Mouse (Mus musculus): ENCODE results near the gene Sumo1.
"Not testable (repeated sequence)": the region's sequence is repeated elsewhere in the genome, so short reads cannot be mapped to it uniquely, and the experiment has no call there.

Sumo1 gene

GRCm38 (mm10) chr1:59670641-59671168 is at the start of gene Sumo1:
TSS of gene Sumo1 (minus strand) at chr1:59670834.
- DNase-seq (ENCODE audit: low read depth, low spot score), result peak; percentile 90

- peak; percentile 48 for DNase-seq (ENCODE audit: low read depth, low spot score)
These were observed 49.3 kb upstream of the Sumo1 start for GRCm38 (mm10) chr1:59719900-59720299.

- DNase-seq (ENCODE audit: low read depth, low spot score), result no peak
These were observed 31.1 kb upstream of the Sumo1 start for GRCm38 (mm10) chr1:59701766-59702165.

GRCm38 (mm10) chr1:59698207-59698606 is 27.6 kb upstream of the Sumo1 start:
- DNase-seq (ENCODE audit: low read depth, low spot score), result no peak

GRCm38 (mm10) chr1:59697751-59698150 is 27.1 kb upstream of the Sumo1 start:
- DNase-seq (ENCODE audit: low read depth, low spot score), result no peak

- no peak for DNase-seq (ENCODE audit: low read depth, low spot score)
These were observed 19.8 kb upstream of the Sumo1 start for GRCm38 (mm10) chr1:59690467-59690866.

GRCm38 (mm10) chr1:59687493-59687892 is 16.9 kb upstream of the Sumo1 start:
- DNase-seq (ENCODE audit: low read depth, low spot score), result no peak

- DNase-seq (ENCODE audit: low read depth, low spot score), result peak; percentile 96
These were observed 14.5 kb upstream of the Sumo1 start, which contains the start of gene Nop58 for GRCm38 (mm10) chr1:59684819-59685755. TSS of gene Nop58 (plus strand) at chr1:59684971.

GRCm38 (mm10) chr1:59683926-59684818 is 13.5 kb upstream of the Sumo1 start:
- peak; percentile 16 for DNase-seq (ENCODE audit: low read depth, low spot score)

- no peak for DNase-seq (ENCODE audit: low read depth, low spot score)
These were observed 3.0 kb upstream of the Sumo1 start for GRCm38 (mm10) chr1:59673661-59674060.

GRCm38 (mm10) chr1:59669962-59670630 is 538 bp downstream of the Sumo1 start:
- peak; percentile 72 for DNase-seq (ENCODE audit: low read depth, low spot score)

- no peak for DNase-seq (ENCODE audit: low read depth, low spot score)
These were observed 1.8 kb downstream of the Sumo1 start for GRCm38 (mm10) chr1:59668871-59669270.

GRCm38 (mm10) chr1:59663456-59664135 is 7.0 kb downstream of the Sumo1 start:
- DNase-seq (ENCODE audit: low read depth, low spot score), result no peak

- no peak for DNase-seq (ENCODE audit: low read depth, low spot score)
These were observed 14.1 kb downstream of the Sumo1 start for GRCm38 (mm10) chr1:59656244-59657171.

- DNase-seq (ENCODE audit: low read depth, low spot score), result no peak
These were observed 17.3 kb downstream of the Sumo1 start for GRCm38 (mm10) chr1:59653243-59653911.

GRCm38 (mm10) chr1:59651201-59651819 is 19.3 kb downstream of the Sumo1 start:
- no peak for DNase-seq (ENCODE audit: low read depth, low spot score)

- not testable (repeated sequence) for DNase-seq (ENCODE audit: low read depth, low spot score)
These were observed 24.1 kb downstream of the Sumo1 start for GRCm38 (mm10) chr1:59646502-59646901.

GRCm38 (mm10) chr1:59642488-59642887 is 28.1 kb downstream of the Sumo1 start:
- DNase-seq (ENCODE audit: low read depth, low spot score), result no peak

- DNase-seq (ENCODE audit: low read depth, low spot score), result no peak
These were observed 32.3 kb downstream of the Sumo1 start for GRCm38 (mm10) chr1:59638371-59638770.

Measured in CD4-positive helper T cell, adult 2 months (primary cell).